Comparison of ENCODE assay signal across 9 mouse cellular contexts in genomic region chr6:77222849-77223638, GRCm38 (mm10). TPM values are rescaled to one million over a fixed set of nuclear protein-coding genes. Genes with fewer than 3 reads are reported as not detected.
A peak's percentile ranks its signal among the peaks of the same experiment; 100 is the strongest.
DNase-seq lines count a peak whose midpoint lies in the region; ATAC-seq and TF ChIP-seq lines count a peak whose summit lies in the region.
"Had no signal": no experiment of that assay in that cellular context is flagged by ENCODE, and none has a peak within 500 bp of the region (broad histone marks: within the 10 kb centered on the region; RNA-seq: fewer than 3 reads in every experiment).

No protein-coding gene starts in this region.

- no peaks in the 10 kb centered on the region for H3K27me3 ChIP-seq in midbrain, postnatal 0 days (ENCODE audit: insufficient read depth, low read length)

- intact Hi-C loops in heart, postnatal 10 days (cut with DNase I): no loop called here

- peak; percentile 16 for DNase-seq in embryo, embryonic 10 days (ENCODE audit: low spot score)
- DNase-seq in embryo, embryonic 9.5 days (ENCODE audit: extremely low spot score): no peak
- peak; percentile 90 to 92 for DNase-seq in cerebellum, postnatal 14 days
- DNase-seq in layer of hippocampus, adult 18-20 months (ENCODE audit: low spot score in 2 of 2): peak; percentile 61 to 73
- DNase-seq in midbrain, postnatal 0 days (ENCODE audit: low spot score): peak; percentile 74
- DNase-seq in ovary, postnatal 36 days (ENCODE audit: low spot score): no peak
- no peak for DNase-seq in heart, postnatal 10 days
- DNase-seq in spleen, postnatal 36 days (ENCODE audit: low spot score in 2 of 2): no peak

- no peak overlapping the region for H3K4me3 ChIP-seq in midbrain, postnatal 0 days (ENCODE audit: low read depth, low read length)
- H3K4me3 ChIP-seq: erythroblast, embryonic 14.5 days had no signal

- WGBS in midbrain, postnatal 0 days: 25% methylated on average over 16 of the region's 16 CpGs

- H3K4me1 ChIP-seq in midbrain, postnatal 0 days (ENCODE audit: insufficient read depth, low read length): peaks cover 6% of the 10 kb centered on the region

- no peak overlapping the region for H3K9ac ChIP-seq in midbrain, postnatal 0 days (replicated peaks; ENCODE audit: low read length, poor library complexity, severe bottlenecking)

- peak; percentile 84 for ATAC-seq in midbrain, postnatal 0 days (ENCODE audit: low FRiP score)

- H3K36me3 ChIP-seq in midbrain, postnatal 0 days (ENCODE audit: insufficient read depth, low read length): no peaks in the 10 kb centered on the region

- no peak overlapping the region for H3K27ac ChIP-seq in midbrain, postnatal 0 days (ENCODE audit: low read depth, low read length)

- H3K4me2 ChIP-seq in midbrain, postnatal 0 days (ENCODE audit: low read depth, low read length, poor library complexity, severe bottlenecking): peak overlapping the region; percentile 30; the same call in 1 of the 2 replicates

- TF ChIP-seq CTCF in midbrain, postnatal 0 days (IDR thresholded peaks at IDR 0.05): no peak

- no peaks in the 10 kb centered on the region for H3K9me3 ChIP-seq in midbrain, postnatal 0 days (ENCODE audit: low read length)

RNA-seq across cellular contexts. Expression of gene Lrrtm1, which starts 19.4 kb away (rescaled TPM):
- 100 to 1,000 TPM; 114 to 117 TPM for total RNA-seq in layer of hippocampus, adult 18-20 months (2021)
- 64.7 and 72.8 TPM in 2 replicates for total RNA-seq in midbrain, postnatal 0 days (2014; rRNA removed)
- 61.5 and 63.3 TPM in 2 replicates for polyA plus RNA-seq in midbrain, postnatal 0 days (2015; fragmentation: Nextera tagmentation; extraction: Ambion mirVana)
- total RNA-seq in heart, postnatal 10 days (2021): under 1 TPM in 1 of 2 experiments, not detected in 1; 0.27 TPM
- polyA plus RNA-seq: erythroblast, embryonic 14.5 days had no signal

Comparison
In these comparisons a context has a peak if more than half of its experiments do, and no peak if none do; other contexts are left out.
1. DNase-seq: peak in embryo, embryonic 10 days (single experiment), cerebellum, postnatal 14 days (2 of 2), layer of hippocampus, adult 18-20 months (2 of 2) and midbrain, postnatal 0 days (single experiment); none in embryo, embryonic 9.5 days (single experiment), ovary, postnatal 36 days (single experiment), heart, postnatal 10 days (0 of 2) and spleen, postnatal 36 days (0 of 2).
2. RNA of gene Lrrtm1, which starts 19.4 kb away (total RNA-seq): 114 to 117 TPM in layer of hippocampus, adult 18-20 months and 64.7 to 72.8 TPM in midbrain, postnatal 0 days; 0.27 TPM in heart, postnatal 10 days; every median in the first group is over 10 times any median in the second.